Mouse (Mus musculus): ENCODE results near the gene Igsf21.

- TF ChIP-seq CTCF (IDR thresholded peaks at IDR 0.05; ENCODE audit: low read depth, low read length) (no peak), POLR2A (IDR thresholded peaks at IDR 0.05; ENCODE audit: insufficient read depth, low read length) (no peak)
These were observed 170.2 kb downstream of the Igsf21 start for GRCm38 (mm10) chr4:140076428-140076827.

All from ES-Bruce4 (cell line).